Mouse (Mus musculus): ENCODE results near the gene Gm6176.
"Not testable (repeated sequence)": the region's sequence is repeated elsewhere in the genome, so short reads cannot be mapped to it uniquely, and the experiment has no call there.

Gene Gm6176

DNA sequence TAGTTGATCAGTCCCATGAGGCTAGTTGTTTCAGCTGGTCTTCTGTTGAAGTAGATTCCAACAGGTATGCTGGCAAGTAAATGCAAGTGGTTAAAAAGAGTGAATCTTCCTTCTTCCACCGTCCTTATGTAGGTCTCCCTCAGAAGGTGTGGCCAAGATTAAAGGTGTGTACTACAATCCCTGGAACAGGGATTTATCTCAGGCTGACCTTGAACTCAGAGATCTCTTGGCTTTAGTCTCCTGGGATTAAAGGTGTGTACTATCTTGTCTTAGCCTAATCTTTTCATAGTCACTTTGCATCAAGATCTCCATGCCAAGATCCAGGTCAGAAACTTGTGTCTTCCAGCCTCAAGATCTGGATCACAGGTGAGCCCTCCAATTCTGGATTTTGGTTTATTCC lies at the start of gene Gm6176:
TSS of gene Gm6176 (minus strand) at position 101 of the 400 bp plus-strand sequence.
- in situ Hi-C loops (cut with MboI, MseI) = not testable (repeated sequence)

DNA sequence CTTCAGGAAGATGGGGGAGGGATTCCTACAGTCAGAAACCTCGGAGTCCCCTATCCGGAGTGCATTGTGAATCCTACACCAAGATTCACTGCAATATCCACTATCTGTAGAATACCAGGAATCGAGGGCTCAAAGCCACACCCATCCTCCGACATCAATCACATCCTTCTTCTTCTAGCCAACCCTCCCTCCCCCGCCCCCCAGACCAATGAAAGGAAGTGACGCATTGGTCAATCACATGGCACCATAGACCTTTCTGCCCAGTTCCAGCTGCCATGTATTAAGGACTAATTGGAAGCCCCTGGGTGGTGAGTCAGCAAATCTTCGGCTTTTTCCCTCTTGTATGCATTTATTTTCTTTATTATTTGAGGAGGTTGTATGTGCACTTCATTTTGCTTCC lies 12.7 kb upstream of the Gm6176 start, which contains the start of gene Vmn1r139:
TSS of gene Vmn1r139 (plus strand) at position 301 of the 400 bp plus-strand sequence.
- in situ Hi-C loops (cut with MboI, MseI) = not testable (repeated sequence)

DNA sequence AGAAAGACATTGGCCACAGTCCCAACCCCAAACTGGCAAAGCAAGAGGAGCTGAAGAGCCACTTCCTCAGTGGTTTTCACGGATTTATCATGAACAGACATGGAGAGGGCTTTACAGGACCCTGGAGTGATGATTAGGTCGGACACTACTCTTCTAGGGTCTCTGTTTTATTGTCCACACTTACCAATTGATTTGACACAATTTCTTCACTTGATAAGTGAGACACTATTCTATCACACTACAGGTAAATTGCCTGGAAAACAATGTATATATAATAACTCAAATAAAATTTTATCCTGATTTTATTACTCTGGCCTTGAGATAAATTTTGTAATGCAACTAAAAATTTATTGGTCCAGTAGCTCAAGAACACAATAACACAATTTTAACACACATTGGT lies 27.3 kb downstream of the Gm6176 start, which contains the start of gene Vmn1r138:
TSS of gene Vmn1r138 (minus strand) at position 101 of the 400 bp plus-strand sequence.
- in situ Hi-C loops (cut with MboI, MseI) = not testable (repeated sequence)

Measured in regulatory T cell (primary cell).